Mouse (Mus musculus): Measurements from ENCODE around the gene Srpk2. TPM values are rescaled to one million over a fixed set of nuclear protein-coding genes. Genes with fewer than 3 reads are reported as not detected.
"Not testable (repeated sequence)": the region's sequence is repeated elsewhere in the genome, so short reads cannot be mapped to it uniquely, and the experiment has no call there.

Gene Srpk2
- total RNA-seq, 2 experiments from 2014 or later: 41.3 to 45.4 TPM

- no peak for DNase-seq (ENCODE audit: low spot score in 2 of 2)
Measured at GRCm38 (mm10) chr5:23615586-23616269, 68.7 kb downstream of the Srpk2 start.

DNA sequence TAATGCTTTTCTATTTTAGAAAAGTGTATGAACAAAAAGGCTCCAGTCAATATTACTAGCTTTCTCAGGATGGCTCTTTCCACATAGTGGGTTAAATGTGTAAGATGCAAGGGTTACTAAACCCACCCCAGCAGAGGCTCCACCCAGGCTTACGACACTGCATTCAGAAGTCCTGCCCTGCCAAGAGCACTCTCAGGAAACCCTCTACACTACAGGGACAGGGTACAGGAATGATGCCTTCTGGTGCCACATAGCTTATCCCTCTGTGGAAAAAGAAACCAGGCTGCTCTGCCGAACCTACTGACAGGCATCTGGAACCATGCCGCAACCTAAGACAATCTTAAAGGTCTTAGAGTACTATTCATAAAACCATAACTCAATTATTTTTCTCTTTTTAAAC, 71.6 kb downstream of the Srpk2 start:
- no peak for DNase-seq (ENCODE audit: low spot score in 2 of 2)

GRCm38 (mm10) chr5:23604036-23604705, 80.2 kb downstream of the Srpk2 start:
- no peak for DNase-seq (ENCODE audit: low spot score in 2 of 2)

DNA sequence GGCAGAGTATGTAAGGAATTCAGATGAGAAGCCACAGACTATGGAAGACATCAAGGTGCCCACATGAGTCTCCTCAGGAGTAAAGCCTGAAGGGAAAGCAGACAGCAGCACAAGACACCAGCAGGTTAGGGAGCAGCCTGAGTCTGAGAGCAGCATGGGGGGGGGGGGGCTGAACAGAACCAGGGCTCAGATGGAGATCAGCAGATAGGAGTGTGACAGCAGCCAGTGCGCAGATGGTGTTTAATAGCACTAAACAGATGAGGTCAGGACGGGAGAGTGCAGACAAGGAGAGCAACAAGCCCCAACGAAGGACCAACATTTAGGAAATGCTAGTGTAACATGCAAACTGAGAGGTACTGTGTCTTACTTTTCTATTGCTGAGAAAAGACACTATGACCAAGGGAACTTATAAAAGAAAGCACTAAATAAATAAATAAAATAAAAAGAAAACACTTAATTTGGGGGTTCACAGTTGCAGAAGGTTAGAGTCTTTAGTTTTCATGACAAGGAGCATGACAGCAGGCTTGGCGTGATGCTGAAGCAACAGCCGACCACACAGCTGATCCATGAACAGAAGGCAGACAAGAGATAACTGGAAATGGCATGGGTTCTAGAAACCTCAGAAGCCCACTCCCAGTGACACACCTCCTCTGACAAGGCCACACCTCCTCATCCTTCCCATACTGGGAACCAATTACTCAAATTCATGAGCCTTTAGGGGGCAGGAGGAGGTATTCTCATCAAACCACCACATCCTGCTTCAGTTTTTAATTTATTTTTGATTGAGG, 84.5 kb downstream of the Srpk2 start:
- DNase-seq (ENCODE audit: low spot score in 2 of 2): no peak

GRCm38 (mm10) chr5:23599171-23599570, 85.2 kb downstream of the Srpk2 start:
- DNase-seq (ENCODE audit: low spot score in 2 of 2): no peak

DNA sequence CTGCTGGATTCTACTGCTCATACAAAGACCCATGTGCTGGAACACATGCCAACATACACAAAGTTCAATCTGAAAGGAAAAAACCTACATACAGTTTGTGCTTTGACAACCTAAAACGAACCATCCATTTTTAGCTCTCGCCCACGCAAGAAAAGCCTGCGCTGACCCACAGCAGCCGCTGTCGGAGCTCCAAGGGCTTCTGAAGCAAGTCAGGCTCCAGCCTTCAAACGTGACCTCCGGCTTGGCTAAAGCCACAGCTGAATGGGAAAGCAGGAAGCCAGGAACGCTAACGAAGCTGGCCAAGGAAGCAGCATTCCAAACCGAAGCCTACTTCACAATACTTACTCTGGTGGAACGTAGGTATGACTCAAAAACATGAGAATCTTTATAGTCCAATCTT, 85.9 kb downstream of the Srpk2 start:
- DNase-seq (ENCODE audit: low spot score in 2 of 2): peak; percentile 36 to 41

DNA sequence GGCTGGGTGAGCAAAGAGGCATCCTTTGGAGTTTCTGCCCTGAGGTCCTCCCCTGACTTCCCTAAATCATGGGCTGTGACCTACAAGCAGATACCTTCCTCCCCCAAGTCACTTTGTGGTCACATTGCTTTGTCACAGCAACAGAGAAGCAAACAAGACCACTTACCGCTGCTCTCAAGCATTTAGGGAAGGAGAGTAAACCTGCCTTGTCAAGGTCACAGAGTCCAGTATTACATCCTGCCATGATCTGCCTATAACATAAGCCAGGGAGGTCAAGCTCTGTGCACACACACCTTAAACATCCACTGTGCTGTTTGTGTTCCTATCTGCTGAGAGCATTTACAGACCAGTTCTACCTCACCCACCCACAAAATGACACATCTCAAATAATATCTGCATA, 86.4 kb downstream of the Srpk2 start:
- DNase-seq (ENCODE audit: low spot score in 2 of 2): no peak

- no peak for DNase-seq (ENCODE audit: low spot score in 2 of 2)
Measured at GRCm38 (mm10) chr5:23597260-23597864, 87.1 kb downstream of the Srpk2 start.

DNA sequence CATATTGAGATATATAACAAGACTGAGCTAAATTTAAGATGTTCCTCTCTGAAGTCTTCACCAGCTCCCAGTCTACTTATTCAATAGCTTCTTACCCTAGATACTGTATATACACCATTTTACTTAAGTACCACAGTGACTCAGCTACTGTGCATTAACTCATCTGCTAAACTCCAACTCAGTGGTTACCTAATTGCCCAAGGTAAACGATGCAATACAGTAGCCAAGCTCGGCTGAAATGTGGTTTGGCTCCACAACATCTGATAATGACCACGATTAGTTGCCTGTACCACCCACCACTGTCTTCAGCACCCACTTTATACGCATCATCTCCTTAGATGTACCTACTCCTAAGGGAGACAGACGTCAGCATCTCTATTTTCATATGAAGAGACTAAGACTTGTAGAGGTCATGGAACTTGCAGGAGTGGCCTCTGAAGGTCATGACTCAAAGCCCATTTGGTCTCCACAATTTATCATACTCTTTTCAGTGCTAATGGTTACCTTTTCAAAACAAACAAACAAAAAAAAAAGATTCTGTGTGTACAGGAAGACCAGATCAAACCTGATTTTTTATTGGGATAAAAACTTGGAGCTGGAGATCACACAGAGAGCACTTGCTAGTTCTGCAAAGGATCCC, 88.0 kb downstream of the Srpk2 start:
- DNase-seq (ENCODE audit: low spot score in 2 of 2): no peak

GRCm38 (mm10) chr5:23590298-23590697, 94.1 kb downstream of the Srpk2 start:
- not testable (repeated sequence) for DNase-seq (ENCODE audit: low spot score in 2 of 2)

DNA sequence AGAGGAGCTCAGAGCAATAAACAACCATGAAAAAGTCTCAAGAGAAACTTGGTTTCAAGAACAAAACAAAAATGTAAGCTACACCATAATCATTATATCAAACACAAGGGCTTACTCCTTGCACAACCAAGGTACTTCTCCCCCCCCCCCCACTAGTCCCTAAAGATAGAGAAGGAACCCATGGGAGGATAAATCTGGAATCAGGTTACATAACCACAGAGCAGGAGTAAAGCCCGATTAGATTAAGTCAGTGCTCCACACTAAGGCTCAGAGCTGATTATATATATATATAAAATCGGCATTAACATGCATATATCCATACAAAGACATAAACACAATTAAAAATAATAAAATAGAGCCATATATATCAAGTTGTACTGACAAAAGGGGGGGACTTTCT, 96.8 kb downstream of the Srpk2 start:
- DNase-seq (ENCODE audit: low spot score in 2 of 2): no peak

GRCm38 (mm10) chr5:23586531-23587453, 97.6 kb downstream of the Srpk2 start:
- DNase-seq (ENCODE audit: low spot score in 2 of 2): no peak

DNA sequence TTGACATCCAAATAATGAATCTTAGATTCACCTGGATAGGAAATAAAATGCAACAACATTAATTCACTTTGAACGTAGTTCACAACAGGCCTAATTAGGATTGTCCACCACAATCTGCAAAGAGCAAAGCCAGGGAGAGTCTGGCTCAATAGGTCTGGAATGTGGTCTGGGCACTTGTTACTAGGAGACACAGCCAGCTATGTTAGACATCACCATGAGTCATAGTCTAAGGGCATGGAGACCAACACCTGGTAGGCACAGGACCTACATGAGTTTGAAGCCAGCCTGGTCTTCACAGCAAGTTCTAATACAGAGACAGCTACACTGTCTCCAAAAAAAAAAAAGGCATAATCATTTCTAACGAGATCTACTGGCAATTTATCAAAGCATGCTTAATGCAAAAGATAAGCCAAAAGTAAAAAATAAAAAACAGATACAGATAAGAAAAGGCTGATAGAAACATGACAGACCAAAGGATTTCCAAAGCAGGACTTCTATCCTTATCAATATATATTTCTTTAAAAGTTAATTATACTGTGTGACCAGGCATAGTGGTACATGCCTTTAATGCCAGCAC, 102.8 kb downstream of the Srpk2 start:
- DNase-seq (ENCODE audit: low spot score in 2 of 2): no peak

DNA sequence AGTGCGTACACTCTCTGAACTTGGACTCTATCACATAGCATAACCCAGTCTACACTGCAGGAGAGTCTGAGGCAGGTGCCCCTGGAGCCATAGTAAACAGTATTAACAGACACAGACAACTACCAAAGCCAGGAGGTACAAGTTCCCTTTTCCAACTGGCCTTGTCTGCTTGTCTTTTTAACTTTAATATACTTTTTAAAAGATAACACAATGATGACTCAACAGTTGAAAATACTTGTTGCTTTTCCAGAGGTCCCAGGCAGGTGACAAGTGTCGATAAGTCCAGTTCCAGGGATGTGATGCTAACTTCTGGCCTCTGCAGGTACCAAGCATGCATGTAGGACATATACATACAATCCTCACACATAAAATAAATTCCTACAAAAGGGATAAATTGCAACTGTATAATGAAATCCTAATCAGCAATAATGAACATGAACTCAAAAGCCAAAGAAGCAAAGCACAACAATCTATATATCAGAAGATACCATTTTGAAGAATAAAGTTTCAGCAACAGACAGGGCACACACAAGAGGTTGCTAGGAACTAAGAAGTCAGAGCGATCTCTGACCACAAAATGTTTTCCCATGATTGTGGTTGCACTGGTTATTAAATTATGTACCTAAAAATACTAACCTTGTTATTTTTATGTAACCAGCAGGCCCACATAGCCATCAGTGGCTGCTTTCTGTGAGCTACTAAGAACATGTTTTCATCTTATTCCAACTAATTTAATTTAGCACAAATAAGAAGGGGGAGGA, 105.1 kb downstream of the Srpk2 start:
- no peak for DNase-seq (ENCODE audit: low spot score in 2 of 2)

DNA sequence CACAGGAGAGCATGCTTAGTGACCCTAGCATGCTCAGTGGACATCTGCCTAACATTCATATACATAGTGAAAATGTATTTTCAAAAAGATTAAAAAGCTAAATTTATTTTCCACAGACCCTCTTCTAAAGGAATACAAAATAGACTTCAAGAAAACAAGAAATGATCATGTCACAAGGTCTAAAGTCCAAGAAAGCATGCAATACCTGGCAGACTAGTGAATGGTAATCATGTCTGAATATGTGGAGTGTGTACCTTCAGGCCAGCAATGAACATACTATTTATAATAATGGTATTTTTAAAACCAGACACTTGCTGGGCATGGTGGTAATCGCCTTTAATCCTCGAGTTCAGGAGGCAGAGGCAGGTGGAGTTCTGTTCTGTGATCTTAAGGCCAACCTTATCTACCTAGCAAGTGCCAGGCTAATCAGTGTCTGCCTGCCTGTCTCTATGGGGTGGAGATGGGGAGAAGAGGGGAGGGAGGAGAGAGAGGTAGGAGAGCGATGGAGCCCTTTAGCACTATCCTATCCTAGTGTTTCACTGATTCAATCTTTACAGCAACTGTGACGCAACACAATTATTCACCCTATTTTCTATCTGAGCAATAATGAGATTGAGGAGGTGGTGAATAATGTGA, 106.0 kb downstream of the Srpk2 start:
- no peak for DNase-seq (ENCODE audit: low spot score in 2 of 2)

GRCm38 (mm10) chr5:23577847-23578246, 106.6 kb downstream of the Srpk2 start:
- no peak for DNase-seq (ENCODE audit: low spot score in 2 of 2)

- DNase-seq (ENCODE audit: low spot score in 2 of 2): no peak
Measured at GRCm38 (mm10) chr5:23576336-23577094, 107.9 kb downstream of the Srpk2 start.

GRCm38 (mm10) chr5:23573942-23574341, 110.5 kb downstream of the Srpk2 start:
- DNase-seq (ENCODE audit: low spot score in 2 of 2): no peak

All from adrenal gland, adult 18-20 months (tissue).